Comparison of ENCODE assay signal across 19 mouse cellular contexts in the genomic region with DNA sequence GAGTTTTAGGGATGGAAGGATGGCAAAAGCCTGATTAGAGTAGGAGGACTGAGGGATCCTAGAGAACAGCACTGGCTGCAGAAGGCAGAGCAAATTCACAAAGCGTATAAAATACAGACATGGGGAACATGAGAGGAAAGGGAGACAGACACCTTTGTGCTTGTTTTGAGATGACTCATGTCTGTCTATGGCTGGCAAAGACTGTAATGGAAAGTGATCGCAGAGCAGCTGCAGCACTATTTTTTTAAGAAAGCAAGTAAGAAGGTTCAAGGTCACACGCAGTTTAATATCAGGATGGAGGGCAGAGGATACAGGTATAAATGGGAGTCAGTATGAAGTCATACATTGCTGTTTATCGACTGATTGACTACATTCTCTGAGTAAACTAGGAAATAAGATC.
"Had no signal": no experiment of that assay in that cellular context is flagged by ENCODE, and none has a peak within 500 bp of the region (broad histone marks: within the 10 kb centered on the region; RNA-seq: fewer than 3 reads in every experiment).

No protein-coding gene starts in this region.

- H3K36me3 ChIP-seq: limb, embryonic 12.5 days; limb, embryonic 15.5 days; midbrain, embryonic 13.5 days had no signal

- H3K9ac ChIP-seq: kidney, embryonic 15.5 days; limb, embryonic 12.5 days; limb, embryonic 15.5 days; liver, embryonic 13.5 days; midbrain, embryonic 13.5 days had no signal

- H3K9me3 ChIP-seq: kidney, embryonic 15.5 days; limb, embryonic 12.5 days; limb, embryonic 15.5 days; liver, embryonic 13.5 days had no signal

- H3K4me1 ChIP-seq: kidney, embryonic 15.5 days; limb, embryonic 12.5 days; limb, embryonic 15.5 days; midbrain, embryonic 10.5 days; midbrain, embryonic 13.5 days had no signal

- H3K27me3 ChIP-seq: kidney, embryonic 15.5 days; limb, embryonic 12.5 days; limb, embryonic 15.5 days; liver, embryonic 13.5 days; megakaryocyte, embryonic 14.5 days; midbrain, embryonic 13.5 days had no signal

- H3K4me3 ChIP-seq: kidney, embryonic 15.5 days; limb, embryonic 12.5 days; limb, embryonic 15.5 days; liver, embryonic 13.5 days; megakaryocyte, embryonic 14.5 days; midbrain, embryonic 10.5 days; midbrain, embryonic 13.5 days had no signal

- H3K4me2 ChIP-seq: kidney, embryonic 15.5 days; limb, embryonic 12.5 days; limb, embryonic 15.5 days; liver, embryonic 13.5 days; midbrain, embryonic 13.5 days had no signal

- H3K27ac ChIP-seq: kidney, embryonic 15.5 days; limb, embryonic 12.5 days; limb, embryonic 15.5 days; liver, embryonic 13.5 days; macrophage; midbrain, embryonic 10.5 days; midbrain, embryonic 13.5 days had no signal

- DNase-seq: kidney, adult 11 months; kidney, adult 8-10 months; kidney, postnatal 10 days; kidney, postnatal 36 days; left cerebral cortex, postnatal 4 days; liver, embryonic 13.5 days; lung, adult 2 months; lung, postnatal 14 days; thymus, adult 18-20 months; thymus, postnatal 14 days; thymus, postnatal 4 days had no signal

- ATAC-seq: midbrain, embryonic 13.5 days; midbrain, embryonic 16.5 days had no signal
